Comparison of ENCODE assay signal across 23 mouse cellular contexts in the genomic region with DNA sequence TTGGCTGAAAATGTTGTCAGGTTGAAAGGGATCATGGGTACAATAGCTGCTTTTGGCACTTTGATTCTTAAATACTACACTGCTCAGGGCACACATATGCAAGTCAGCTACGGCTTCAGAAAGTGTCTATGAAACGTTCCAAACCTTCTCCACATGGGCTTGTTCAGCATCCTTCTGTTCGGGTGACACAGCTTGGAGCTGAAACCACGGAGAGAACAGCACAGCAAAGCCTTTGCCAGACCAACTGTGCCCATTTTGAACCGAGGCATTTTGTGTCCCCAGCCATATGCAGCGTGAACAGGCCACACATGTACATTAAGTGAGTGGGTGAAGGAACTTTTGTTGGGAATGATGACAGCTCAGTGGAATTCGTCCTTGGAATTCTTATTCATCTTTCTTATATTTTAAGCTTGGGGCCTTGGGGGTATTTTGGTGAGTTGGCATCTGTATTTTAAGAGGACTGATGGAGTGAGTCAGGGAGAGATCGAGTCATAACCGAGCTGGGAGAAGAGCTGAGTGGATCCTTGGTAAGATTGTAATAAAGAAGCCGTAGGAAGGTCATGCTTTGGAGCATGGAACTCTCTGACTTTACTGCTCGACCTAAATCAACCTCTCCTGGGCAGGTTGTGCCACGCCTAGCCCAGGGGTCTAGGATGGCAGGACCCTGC.
DNase-seq lines count a peak whose midpoint lies in the region; ATAC-seq and TF ChIP-seq lines count a peak whose summit lies in the region.
"Had no signal": no experiment of that assay in that cellular context is flagged by ENCODE, and none has a peak within 500 bp of the region (broad histone marks: within the 10 kb centered on the region; RNA-seq: fewer than 3 reads in every experiment).

No protein-coding gene starts in this region.

- peak; percentile 69 for ATAC-seq in Patski
- ATAC-seq: hindbrain, postnatal 0 days had no signal

- no peaks in the 10 kb centered on the region for H3K9me3 ChIP-seq in midbrain, embryonic 10.5 days (replicated peaks)
- no peaks in the 10 kb centered on the region for H3K9me3 ChIP-seq in forebrain, embryonic 10.5 days
- H3K9me3 ChIP-seq: embryonic facial prominence, embryonic 15.5 days; forebrain, embryonic 12.5 days; heart, embryonic 13.5 days; midbrain, embryonic 12.5 days; neural tube, embryonic 15.5 days had no signal

- CTCF ChIA-PET in Patski (lab: Charles Lee): interaction anchor here (0.9 to 1.2 kb wide), 2 partner anchors 9 to 71 kb away, joined by 3 read pairs; no protein-coding TSS in a partner anchor

- POLR2A ChIA-PET in Patski (lab: Charles Lee): no interaction called here

- 90% methylated on average over 12 of the region's 12 CpGs for WGBS in midbrain, embryonic 10.5 days
- WGBS in forebrain, embryonic 10.5 days: 91% methylated on average over 12 of the region's 12 CpGs

- peak; percentile 25 for DNase-seq in layer of hippocampus, adult 11-12 months (ENCODE audit: low spot score)
- no peak for DNase-seq in layer of hippocampus, postnatal 25 days (ENCODE audit: extremely low spot score in 1 of 2, low spot score in 1 of 2)
- peak; percentile 13 for DNase-seq in Patski (ENCODE audit: low read depth, low spot score)
- DNase-seq in layer of hippocampus, adult 8-10 months (ENCODE audit: low spot score in 2 of 2): peak; percentile 13 to 22
- DNase-seq in left cerebral cortex, postnatal 36 days (ENCODE audit: low spot score in 2 of 2): peak; percentile 17 to 32
- DNase-seq in kidney, adult 18-20 months: no peak
- no peak for DNase-seq in midbrain, embryonic 10.5 days (ENCODE audit: low spot score)
- DNase-seq in forebrain, embryonic 10.5 days (ENCODE audit: extremely low spot score, low spot score): no peak
- DNase-seq: cerebellum, postnatal 14 days; embryo, embryonic 11 days; gastrocnemius, adult 2 months; heart, adult 11 months; heart, postnatal 36 days; kidney, adult 11 months; kidney, postnatal 25 days; lung, adult 18-20 months; lung, postnatal 4 days had no signal

- H3K4me3 ChIP-seq in midbrain, embryonic 10.5 days: no peak overlapping the region
- no peak overlapping the region for H3K4me3 ChIP-seq in forebrain, embryonic 10.5 days
- H3K4me3 ChIP-seq: embryonic facial prominence, embryonic 15.5 days; forebrain, embryonic 12.5 days; gastrocnemius, adult 2 months; heart, embryonic 13.5 days; midbrain, embryonic 12.5 days; neural tube, embryonic 15.5 days had no signal

- H3K36me3 ChIP-seq in midbrain, embryonic 10.5 days: no peaks in the 10 kb centered on the region
- H3K36me3 ChIP-seq in forebrain, embryonic 10.5 days (replicated peaks): no peaks in the 10 kb centered on the region
- H3K36me3 ChIP-seq: embryonic facial prominence, embryonic 15.5 days; forebrain, embryonic 12.5 days; heart, embryonic 13.5 days; midbrain, embryonic 12.5 days; neural tube, embryonic 15.5 days had no signal

- TF ChIP-seq CTCF in Patski (IDR thresholded peaks at IDR 0.05): no peak

- intact Hi-C loops in left cerebral cortex, postnatal 36 days (cut with DNase I): no loop called here

- in situ Hi-C loops in Patski (cut with MboI; ENCODE audit: low pct_unique_long_range_greater_than_20kb): no loop called here

- no peak overlapping the region for H3K27ac ChIP-seq in midbrain, embryonic 10.5 days (replicated peaks)
- H3K27ac ChIP-seq in forebrain, embryonic 10.5 days: no peak overlapping the region
- H3K27ac ChIP-seq: embryonic facial prominence, embryonic 15.5 days; forebrain, embryonic 12.5 days; gastrocnemius, adult 2 months; heart, embryonic 13.5 days; hindbrain, postnatal 0 days; midbrain, embryonic 12.5 days; neural tube, embryonic 15.5 days had no signal

- no peaks in the 10 kb centered on the region for H3K27me3 ChIP-seq in Patski
- no peaks in the 10 kb centered on the region for H3K27me3 ChIP-seq in midbrain, embryonic 10.5 days (ENCODE audit: low read depth, poor library complexity, severe bottlenecking)
- H3K27me3 ChIP-seq in forebrain, embryonic 10.5 days (ENCODE audit: poor library complexity, severe bottlenecking): no peaks in the 10 kb centered on the region
- H3K27me3 ChIP-seq: embryonic facial prominence, embryonic 15.5 days; forebrain, embryonic 12.5 days; heart, embryonic 13.5 days; midbrain, embryonic 12.5 days; neural tube, embryonic 15.5 days had no signal

- no peaks in the 10 kb centered on the region for H3K4me1 ChIP-seq in midbrain, embryonic 10.5 days
- H3K4me1 ChIP-seq in forebrain, embryonic 10.5 days: no peaks in the 10 kb centered on the region
- H3K4me1 ChIP-seq: embryonic facial prominence, embryonic 15.5 days; forebrain, embryonic 12.5 days; heart, embryonic 13.5 days; midbrain, embryonic 12.5 days; neural tube, embryonic 15.5 days had no signal

Comparison
In these comparisons a context has a peak if more than half of its experiments do, and no peak if none do; other contexts are left out.
1. DNase-seq: peak in layer of hippocampus, adult 11-12 months (single experiment), Patski (single experiment), layer of hippocampus, adult 8-10 months (2 of 2) and left cerebral cortex, postnatal 36 days (2 of 2); none in layer of hippocampus, postnatal 25 days (0 of 2), kidney, adult 18-20 months (single experiment), midbrain, embryonic 10.5 days (single experiment) and forebrain, embryonic 10.5 days (single experiment).